Mouse (Mus musculus) thymus, adult 18-20 months (tissue): ENCODE data around the gene Amer3.
"Not testable (repeated sequence)": the region's sequence is repeated elsewhere in the genome, so short reads cannot be mapped to it uniquely, and the experiment has no call there.

Experiments
- DNase-seq, 2 experiments: peaks; one replicate each; pipeline ENCODE4 v3.0.0; 2022; ENCODE audit warnings: mixed read lengths in 2 of 2

The Amer3 gene

GRCm38 (mm10) chr1:34578851-34579781 is at the start of gene Amer3:
TSS of gene Amer3 (plus strand) at chr1:34579657.
- DNase-seq = peak in 1 of 2 experiments; percentile 17

- not testable (repeated sequence) for DNase-seq
Observed at GRCm38 (mm10) chr1:34534574-34534973, 44.9 kb upstream of the Amer3 start.

GRCm38 (mm10) chr1:34535043-34535698 is 44.3 kb upstream of the Amer3 start, which contains the start of gene Cfc1:
TSS of gene Cfc1 (plus strand) at chr1:34535648.
- DNase-seq = not testable (repeated sequence)

GRCm38 (mm10) chr1:34536291-34536766 is 43.1 kb upstream of the Amer3 start:
- DNase-seq = no peak

- DNase-seq = peak; percentile 5 to 7
Observed at GRCm38 (mm10) chr1:34536767-34537485, 42.5 kb upstream of the Amer3 start.

- DNase-seq = no peak
Observed at GRCm38 (mm10) chr1:34547074-34547473, 32.4 kb upstream of the Amer3 start.

GRCm38 (mm10) chr1:34553690-34554089 is 25.8 kb upstream of the Amer3 start:
- DNase-seq = no peak

- no peak for DNase-seq
Observed at GRCm38 (mm10) chr1:34554275-34554674, 25.2 kb upstream of the Amer3 start.

GRCm38 (mm10) chr1:34560843-34561242 is 18.6 kb upstream of the Amer3 start, which contains the start of gene Prss40:
TSS of gene Prss40 (minus strand) at chr1:34560943.
- DNase-seq = no peak

GRCm38 (mm10) chr1:34564383-34565045 is 14.9 kb upstream of the Amer3 start:
- no peak for DNase-seq

GRCm38 (mm10) chr1:34568120-34568519 is 11.3 kb upstream of the Amer3 start:
- DNase-seq = no peak

- DNase-seq = no peak
Observed at GRCm38 (mm10) chr1:34569876-34570275, 9.6 kb upstream of the Amer3 start.

GRCm38 (mm10) chr1:34571431-34571830 is 8.0 kb upstream of the Amer3 start:
- no peak for DNase-seq

- DNase-seq = no peak
Observed at GRCm38 (mm10) chr1:34573221-34573620, 6.2 kb upstream of the Amer3 start.

- no peak for DNase-seq
Observed at GRCm38 (mm10) chr1:34579782-34580356, 412 bp downstream of the Amer3 start.

GRCm38 (mm10) chr1:34582218-34582617 is 2.8 kb downstream of the Amer3 start:
- no peak for DNase-seq

GRCm38 (mm10) chr1:34583821-34584263 is 4.4 kb downstream of the Amer3 start:
- no peak for DNase-seq

GRCm38 (mm10) chr1:34584736-34585135 is 5.3 kb downstream of the Amer3 start:
- no peak for DNase-seq

- DNase-seq = no peak
Observed at GRCm38 (mm10) chr1:34587298-34588096, 8.0 kb downstream of the Amer3 start.

GRCm38 (mm10) chr1:34600000-34600399 is 20.5 kb downstream of the Amer3 start:
- DNase-seq = no peak
